Mouse (Mus musculus) T-helper 17 cell (primary cell): ENCODE data around the gene Spon2.

Source experiments
- in situ Hi-C, 2 experiments: fragments of 300-600 bp; cut with MboI, MseI; formaldehyde crosslinking; loops; 1 replicate in 1 of 2; 2 replicates in 1 of 2; pipeline ENCODE4 v1.15.1; 2025; ENCODE audit warnings: high pct_unique_total_duplicates in 2 of 2

Gene Spon2

GRCm38 (mm10) chr5:33218746-33219449 lies 643 bp upstream of the Spon2 start:
- in situ Hi-C loops: loop anchor here in 1 of 2 experiments (10.0 kb wide), 1 partner anchor 494 kb away; no protein-coding TSS in a partner anchor

- in situ Hi-C loops: loop anchor here in 1 of 2 experiments (10.0 kb wide), 1 partner anchor 493 kb away; no protein-coding TSS in a partner anchor
Observed at GRCm38 (mm10) chr5:33217663-33218062, 592 bp downstream of the Spon2 start.

GRCm38 (mm10) chr5:33214723-33215122 lies 3.5 kb downstream of the Spon2 start:
- in situ Hi-C loops: loop anchor here in 1 of 2 experiments (5.0 to 10.0 kb wide), 2 partner anchors 83 to 490 kb away; no protein-coding TSS in a partner anchor

- in situ Hi-C loops: loop anchor here in 1 of 2 experiments (5.0 to 10.0 kb wide), 2 partner anchors 86 to 486 kb away; no protein-coding TSS in a partner anchor
Observed at GRCm38 (mm10) chr5:33211254-33211653, 7.0 kb downstream of the Spon2 start.

GRCm38 (mm10) chr5:33210515-33210914 lies 7.7 kb downstream of the Spon2 start:
- in situ Hi-C loops: loop anchor here in 1 of 2 experiments (5.0 to 10.0 kb wide), 2 partner anchors 87 to 486 kb away; no protein-coding TSS in a partner anchor

- in situ Hi-C loops: no loop called here
Observed at GRCm38 (mm10) chr5:33208533-33209245, 9.6 kb downstream of the Spon2 start.

- in situ Hi-C loops: no loop called here
Observed at GRCm38 (mm10) chr5:33207136-33207535, 11.1 kb downstream of the Spon2 start.

GRCm38 (mm10) chr5:33206328-33206727 lies 11.9 kb downstream of the Spon2 start:
- in situ Hi-C loops: no loop called here

- in situ Hi-C loops: no loop called here
Observed at GRCm38 (mm10) chr5:33204284-33204683, 14.0 kb downstream of the Spon2 start.

- in situ Hi-C loops: no loop called here
Observed at GRCm38 (mm10) chr5:33203691-33204242, 14.5 kb downstream of the Spon2 start.

- in situ Hi-C loops: no loop called here
Observed at GRCm38 (mm10) chr5:33203171-33203565, 15.1 kb downstream of the Spon2 start.

GRCm38 (mm10) chr5:33202516-33203170 lies 15.6 kb downstream of the Spon2 start:
- in situ Hi-C loops: no loop called here

GRCm38 (mm10) chr5:33201697-33202096 lies 16.6 kb downstream of the Spon2 start:
- in situ Hi-C loops: no loop called here

GRCm38 (mm10) chr5:33200071-33200470 lies 18.2 kb downstream of the Spon2 start:
- in situ Hi-C loops: no loop called here

GRCm38 (mm10) chr5:33195246-33195852 lies 22.9 kb downstream of the Spon2 start:
- in situ Hi-C loops: no loop called here

GRCm38 (mm10) chr5:33193567-33193966 lies 24.7 kb downstream of the Spon2 start:
- in situ Hi-C loops: no loop called here
